ENCODE assay signal across 10 mouse cellular contexts in the genomic region with DNA sequence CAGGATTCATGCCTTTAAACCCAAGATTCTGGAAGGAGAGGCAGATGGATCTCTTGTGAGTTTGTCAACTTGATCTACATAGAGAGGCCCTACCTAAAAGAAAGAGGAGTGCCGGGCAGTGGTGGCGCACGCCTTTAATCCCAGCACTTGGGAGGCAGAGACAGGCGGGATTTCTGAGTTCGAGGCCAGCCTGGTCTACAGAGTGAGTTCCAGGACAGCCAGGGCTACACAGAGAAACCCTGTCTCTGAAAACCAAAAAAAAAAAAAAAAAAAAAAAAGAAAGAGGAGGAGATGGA. TPM values are rescaled to one million over a fixed set of nuclear protein-coding genes. Genes with fewer than 3 reads are reported as not detected.
DNase-seq lines count a peak whose midpoint lies in the region; ATAC-seq and TF ChIP-seq lines count a peak whose summit lies in the region.
"Not testable (repeated sequence)": the region's sequence is repeated elsewhere in the genome, so short reads cannot be mapped to it uniquely, and the experiment has no call there.
"Had no signal": no experiment of that assay in that cellular context is flagged by ENCODE, and none has a peak within 500 bp of the region (broad histone marks: within the 10 kb centered on the region; RNA-seq: fewer than 3 reads in every experiment).

No protein-coding gene starts in this region.

- WGBS in bone marrow, adult 2 months, result 78% methylated on average over 5 of the region's 5 CpGs
- WGBS in forebrain, embryonic 10.5 days, result 74% methylated on average over 5 of the region's 5 CpGs
- 76% methylated on average over 5 of the region's 5 CpGs for WGBS in heart, embryonic 11.5 days (ENCODE audit: insufficient replicate concordance)
- 88% methylated on average over 5 of the region's 5 CpGs for WGBS in hindbrain, embryonic 15.5 days
- 44% methylated on average over 5 of the region's 5 CpGs for WGBS in liver, embryonic 16.5 days (ENCODE audit: insufficient replicate concordance)
- 68% methylated on average over 5 of the region's 5 CpGs for WGBS in midbrain, postnatal 0 days

- not testable (repeated sequence) for H3K9me3 ChIP-seq in forebrain, embryonic 10.5 days; heart, embryonic 11.5 days (replicated peaks; ENCODE audit: control insufficient read depth, low read length); hindbrain, embryonic 15.5 days; liver, embryonic 16.5 days (replicated peaks; ENCODE audit: control insufficient read depth, low read length); midbrain, postnatal 0 days (ENCODE audit: low read length)

- peak overlapping the region; percentile 30; the same call in 1 of the 2 replicates for H3K27ac ChIP-seq in bone marrow, adult 2 months (ENCODE audit: control insufficient read depth, insufficient read depth, low read depth, low read length, poor library complexity)
- not testable (repeated sequence) for H3K27ac ChIP-seq in forebrain, embryonic 10.5 days
- peak overlapping the region; percentile 90 for H3K27ac ChIP-seq in heart, embryonic 11.5 days (ENCODE audit: low read depth, low read length)
- peak overlapping the region; percentile 96; the same call in 1 of the 2 replicates for H3K27ac ChIP-seq in hindbrain, embryonic 15.5 days (replicated peaks)
- peak overlapping the region; percentile 99 for H3K27ac ChIP-seq in left cerebral cortex, adult 2 months
- H3K27ac ChIP-seq in liver, embryonic 16.5 days (ENCODE audit: low read length), result peak overlapping the region; percentile 96
- peak overlapping the region; percentile 93; the same call in 1 of the 2 replicates for H3K27ac ChIP-seq in midbrain, postnatal 0 days (ENCODE audit: low read depth, low read length)

- peak overlapping the region; percentile 95 for H3K9ac ChIP-seq in heart, embryonic 11.5 days (ENCODE audit: low read depth, low read length)
- H3K9ac ChIP-seq in hindbrain, embryonic 15.5 days, result peak overlapping the region; percentile 93; the same call in 1 of the 2 replicates
- not testable (repeated sequence) for H3K9ac ChIP-seq in liver, embryonic 16.5 days (ENCODE audit: low read depth, low read length); midbrain, postnatal 0 days (replicated peaks; ENCODE audit: low read length, poor library complexity, severe bottlenecking)

- H3K4me2 ChIP-seq in heart, embryonic 11.5 days, result peak overlapping the region; percentile 90
- peak overlapping the region; percentile 74 for H3K4me2 ChIP-seq in hindbrain, embryonic 15.5 days
- peak overlapping the region; percentile 81 for H3K4me2 ChIP-seq in liver, embryonic 16.5 days (ENCODE audit: low read depth, low read length)
- H3K4me2 ChIP-seq in midbrain, postnatal 0 days (ENCODE audit: low read depth, low read length, poor library complexity, severe bottlenecking), result peak overlapping the region; percentile 62

- DNase-seq in forebrain, embryonic 10.5 days (ENCODE audit: extremely low spot score, low spot score); left cerebral cortex, adult 2 months (ENCODE audit: extremely low spot score in 1 of 2, low spot score in 2 of 2); midbrain, postnatal 0 days (ENCODE audit: low spot score): not testable (repeated sequence)

- intact Hi-C loops in left cerebral cortex, adult 2 months (cut with DNase I), result not testable (repeated sequence)

- H3K4me3 ChIP-seq in bone marrow, adult 2 months (replicated peaks; ENCODE audit: control insufficient read depth, low read depth, low read length), result not testable (repeated sequence)
- H3K4me3 ChIP-seq in forebrain, embryonic 10.5 days, result peak overlapping the region; percentile 96
- H3K4me3 ChIP-seq in heart, embryonic 11.5 days (ENCODE audit: low read depth, low read length), result peak overlapping the region; percentile 96; the same call in 1 of the 2 replicates
- H3K4me3 ChIP-seq in hindbrain, embryonic 15.5 days, result 0 out of 2 replicates have a peak overlapping the region, but pooled peaks have one; percentile 89
- peak overlapping the region; percentile 90 for H3K4me3 ChIP-seq in left cerebral cortex, adult 2 months
- peak overlapping the region; percentile 98 for H3K4me3 ChIP-seq in liver, embryonic 16.5 days (ENCODE audit: low read depth, low read length)
- peak overlapping the region; percentile 77 for H3K4me3 ChIP-seq in midbrain, postnatal 0 days (ENCODE audit: low read depth, low read length)

- not testable (repeated sequence) for TF ChIP-seq CTCF in bone marrow, adult 2 months (IDR thresholded peaks at IDR 0.05; ENCODE audit: control insufficient read depth, insufficient read depth, low read length); left cerebral cortex, adult 2 months (IDR thresholded peaks at IDR 0.05); midbrain, postnatal 0 days (IDR thresholded peaks at IDR 0.05)

- H3K36me3 ChIP-seq in forebrain, embryonic 10.5 days (replicated peaks); heart, embryonic 11.5 days (ENCODE audit: control insufficient read depth, insufficient read depth, low read length); hindbrain, embryonic 15.5 days; liver, embryonic 16.5 days (ENCODE audit: control insufficient read depth, insufficient read depth); midbrain, postnatal 0 days (ENCODE audit: insufficient read depth, low read length): not testable (repeated sequence)

- H3K4me1 ChIP-seq in bone marrow, adult 2 months (ENCODE audit: control insufficient read depth, insufficient read depth, low read length); heart, embryonic 11.5 days (ENCODE audit: control insufficient read depth, insufficient read depth, low read length); midbrain, postnatal 0 days (ENCODE audit: insufficient read depth, low read length): not testable (repeated sequence)
- peaks cover 30% of the 10 kb centered on the region for H3K4me1 ChIP-seq in forebrain, embryonic 10.5 days
- H3K4me1 ChIP-seq in hindbrain, embryonic 15.5 days (replicated peaks), result peaks cover 28% of the 10 kb centered on the region
- H3K4me1 ChIP-seq in liver, embryonic 16.5 days (ENCODE audit: control insufficient read depth, low read depth, low read length), result peaks cover 59% of the 10 kb centered on the region

- not testable (repeated sequence) for TF ChIP-seq POLR2A in bone marrow, adult 2 months (IDR thresholded peaks at IDR 0.05; ENCODE audit: borderline replicate concordance, control insufficient read depth, low read depth, low read length)

- not testable (repeated sequence) for ATAC-seq in heart, embryonic 11.5 days (replicated peaks; ENCODE audit: insufficient number of reproducible peaks, low FRiP score, low TSS enrichment); hindbrain, embryonic 15.5 days (ENCODE audit: low FRiP score, low read depth); liver, embryonic 16.5 days (ENCODE audit: low read depth); midbrain, postnatal 0 days (ENCODE audit: low FRiP score)

- not testable (repeated sequence) for H3K27me3 ChIP-seq in forebrain, embryonic 10.5 days (ENCODE audit: poor library complexity, severe bottlenecking); heart, embryonic 11.5 days (ENCODE audit: control insufficient read depth, insufficient read depth, low read length); hindbrain, embryonic 15.5 days; liver, embryonic 16.5 days (ENCODE audit: control insufficient read depth, insufficient read depth, low read depth, low read length); midbrain, postnatal 0 days (ENCODE audit: insufficient read depth, low read length)

RNA-seq across cellular contexts. Expression of a gene that starts 0.7 kb away (rescaled TPM):
- polyA plus RNA-seq in bone marrow, adult 2 months (2011; ENCODE audit: insufficient read depth, insufficient read length, low replicate concordance, missing spikeins), result 50.9 and 80.9 TPM in 2 replicates
- polyA plus RNA-seq in forebrain, embryonic 10.5 days (2016; fragmentation: Nextera tagmentation; extraction: Ambion mirVana), result 9.9 and 10.4 TPM in 2 replicates
- polyA plus RNA-seq in heart, embryonic 11.5 days (2014; fragmentation: Nextera tagmentation; extraction: Ambion mirVana), result 12.2 and 12.7 TPM in 2 replicates
- 11.5 TPM in 2 replicates for polyA plus RNA-seq in hindbrain, embryonic 15.5 days (2015; fragmentation: Nextera tagmentation; extraction: Ambion mirVana)
- total RNA-seq in left cerebral cortex, adult 2 months (2021), result 100 to 1,000 TPM; 124 to 128 TPM
- 15.3 and 16.4 TPM in 2 replicates for polyA plus RNA-seq in liver, embryonic 16.5 days (2015; fragmentation: Nextera tagmentation; extraction: Ambion mirVana)
- 59.8 and 77.2 TPM in 2 replicates for total RNA-seq in midbrain, postnatal 0 days (2014; rRNA removed)
- 7.2 and 7.7 TPM in 2 replicates for polyA plus RNA-seq in midbrain, postnatal 0 days (2015; fragmentation: Nextera tagmentation; extraction: Ambion mirVana)

RNA-seq across cellular contexts. Expression of a gene that starts 17.2 kb away (rescaled TPM):
- polyA plus RNA-seq in bone marrow, adult 2 months (2011; ENCODE audit: insufficient read depth, insufficient read length, low replicate concordance, missing spikeins), result 9.1 and 17.6 TPM in 2 replicates
- polyA plus RNA-seq in forebrain, embryonic 10.5 days (2016; fragmentation: Nextera tagmentation; extraction: Ambion mirVana), result 37.2 and 40.5 TPM in 2 replicates
- 23.4 and 27.5 TPM in 2 replicates for polyA plus RNA-seq in heart, embryonic 11.5 days (2014; fragmentation: Nextera tagmentation; extraction: Ambion mirVana)
- polyA plus RNA-seq in hindbrain, embryonic 15.5 days (2015; fragmentation: Nextera tagmentation; extraction: Ambion mirVana), result 20.8 and 23.8 TPM in 2 replicates
- total RNA-seq in left cerebral cortex, adult 2 months (2021), result 1 to 10 TPM; 7.7 to 8.2 TPM
- polyA plus RNA-seq in liver, embryonic 16.5 days (2015; fragmentation: Nextera tagmentation; extraction: Ambion mirVana), result 24.1 and 28.5 TPM in 2 replicates
- 4.3 and 6.9 TPM in 2 replicates for total RNA-seq in midbrain, postnatal 0 days (2014; rRNA removed)
- polyA plus RNA-seq in midbrain, postnatal 0 days (2015; fragmentation: Nextera tagmentation; extraction: Ambion mirVana), result 16.2 and 17.5 TPM in 2 replicates

RNA-seq across cellular contexts. Expression of a gene that starts 17.3 kb away (rescaled TPM):
- polyA plus RNA-seq in bone marrow, adult 2 months (2011; ENCODE audit: insufficient read depth, insufficient read length, low replicate concordance, missing spikeins), result 27.7 and 34.2 TPM in 2 replicates
- 19.3 and 22.3 TPM in 2 replicates for polyA plus RNA-seq in forebrain, embryonic 10.5 days (2016; fragmentation: Nextera tagmentation; extraction: Ambion mirVana)
- polyA plus RNA-seq in heart, embryonic 11.5 days (2014; fragmentation: Nextera tagmentation; extraction: Ambion mirVana), result 17.5 and 20.4 TPM in 2 replicates
- 20.5 and 21.8 TPM in 2 replicates for polyA plus RNA-seq in hindbrain, embryonic 15.5 days (2015; fragmentation: Nextera tagmentation; extraction: Ambion mirVana)
- 10 to 100 TPM; 14.8 to 15.8 TPM for total RNA-seq in left cerebral cortex, adult 2 months (2021)
- 15.2 and 15.9 TPM in 2 replicates for polyA plus RNA-seq in liver, embryonic 16.5 days (2015; fragmentation: Nextera tagmentation; extraction: Ambion mirVana)
- total RNA-seq in midbrain, postnatal 0 days (2014; rRNA removed), result 27.9 and 28.2 TPM in 2 replicates
- polyA plus RNA-seq in midbrain, postnatal 0 days (2015; fragmentation: Nextera tagmentation; extraction: Ambion mirVana), result 16.2 and 18.2 TPM in 2 replicates

RNA-seq across cellular contexts. Expression of a gene that starts 17.3 kb away (rescaled TPM):
- polyA plus RNA-seq in bone marrow, adult 2 months (2011; ENCODE audit: insufficient read depth, insufficient read length, low replicate concordance, missing spikeins), result not detected in 2 replicates
- polyA plus RNA-seq in forebrain, embryonic 10.5 days (2016; fragmentation: Nextera tagmentation; extraction: Ambion mirVana), result 0.17 TPM in 1 of 2 replicates, not detected in the other
- 0.18 and 0.19 TPM in 2 replicates for polyA plus RNA-seq in heart, embryonic 11.5 days (2014; fragmentation: Nextera tagmentation; extraction: Ambion mirVana)
- 0.41 and 0.52 TPM in 2 replicates for polyA plus RNA-seq in hindbrain, embryonic 15.5 days (2015; fragmentation: Nextera tagmentation; extraction: Ambion mirVana)
- under 1 TPM; 0.27 to 0.87 TPM for total RNA-seq in left cerebral cortex, adult 2 months (2021)
- polyA plus RNA-seq in liver, embryonic 16.5 days (2015; fragmentation: Nextera tagmentation; extraction: Ambion mirVana), result 0.70 and 1.1 TPM in 2 replicates
- total RNA-seq in midbrain, postnatal 0 days (2014; rRNA removed), result 0.47 and 3.2 TPM in 2 replicates
- 0.09 and 0.35 TPM in 2 replicates for polyA plus RNA-seq in midbrain, postnatal 0 days (2015; fragmentation: Nextera tagmentation; extraction: Ambion mirVana)
- total RNA-seq: monocyte, adult 5-6 weeks had no signal

RNA-seq across cellular contexts. Expression of a gene that starts 40.3 kb away (rescaled TPM):
- polyA plus RNA-seq in bone marrow, adult 2 months (2011; ENCODE audit: insufficient read depth, insufficient read length, low replicate concordance, missing spikeins), result 6.5 and 11.2 TPM in 2 replicates
- 0.17 and 0.25 TPM in 2 replicates for polyA plus RNA-seq in forebrain, embryonic 10.5 days (2016; fragmentation: Nextera tagmentation; extraction: Ambion mirVana)
- polyA plus RNA-seq in heart, embryonic 11.5 days (2014; fragmentation: Nextera tagmentation; extraction: Ambion mirVana), result 0.36 and 0.66 TPM in 2 replicates
- polyA plus RNA-seq in hindbrain, embryonic 15.5 days (2015; fragmentation: Nextera tagmentation; extraction: Ambion mirVana), result 0.36 and 0.55 TPM in 2 replicates
- 1 to 10 TPM; 1.3 to 1.8 TPM for total RNA-seq in left cerebral cortex, adult 2 months (2021)
- polyA plus RNA-seq in liver, embryonic 16.5 days (2015; fragmentation: Nextera tagmentation; extraction: Ambion mirVana), result 1.5 and 1.7 TPM in 2 replicates
- 2.5 TPM in 1 of 2 replicates, not detected in the other for total RNA-seq in midbrain, postnatal 0 days (2014; rRNA removed)
- 0.17 TPM in 1 of 2 replicates, not detected in the other for polyA plus RNA-seq in midbrain, postnatal 0 days (2015; fragmentation: Nextera tagmentation; extraction: Ambion mirVana)
- total RNA-seq: adrenal gland, postnatal 36 days; granulocyte monocyte progenitor cell, adult 5-6 weeks had no signal
